Mouse (Mus musculus) ES-Bruce4 (cell line): ENCODE results near the gene Hdgfl2. TPM values are rescaled to one million over a fixed set of nuclear protein-coding genes. Genes with fewer than 3 reads are reported as not detected.
"Not testable (repeated sequence)": the region's sequence is repeated elsewhere in the genome, so short reads cannot be mapped to it uniquely, and the experiment has no call there.

Source experiments
- H3K27ac ChIP-seq: 2 replicates; pipeline ENCODE4 v1.5.1; 2012; ENCODE audit warnings: low read length, inconsistent platforms; ENCODE audit not compliant: insufficient read depth
- H3K27me3 ChIP-seq: 2 replicates; pipeline ENCODE4 v1.6.1; 2012; ENCODE audit warnings: mild to moderate bottlenecking, low read length, inconsistent platforms; ENCODE audit not compliant: control insufficient read depth, poor library complexity, insufficient read depth, severe bottlenecking
- H3K36me3 ChIP-seq: 2 replicates; pipeline ENCODE4 v1.6.1; 2012; ENCODE audit warnings: inconsistent platforms, mild to moderate bottlenecking, low read length, moderate library complexity; ENCODE audit not compliant: control insufficient read depth, poor library complexity, insufficient read depth, severe bottlenecking
- H3K4me1 ChIP-seq: one replicate; pipeline ENCODE4 v1.8.1; 2011; ENCODE audit warnings: low read length; ENCODE audit not compliant: control insufficient read depth, insufficient read depth
- H3K4me3 ChIP-seq: 2 replicates; pipeline ENCODE4 v1.5.1; 2011; ENCODE audit warnings: low read depth, mild to moderate bottlenecking, low read length
- H3K9ac ChIP-seq: 2 replicates; pipeline ENCODE4 v1.6.1; 2012; ENCODE audit warnings: low read depth, mild to moderate bottlenecking, inconsistent platforms; ENCODE audit not compliant: poor library complexity, severe bottlenecking
- H3K9me3 ChIP-seq: replicated peaks from 2 replicates; pipeline ENCODE4 v1.6.1; 2012; ENCODE audit warnings: mild to moderate bottlenecking, low read length, inconsistent platforms; ENCODE audit not compliant: control insufficient read depth, poor library complexity, insufficient read depth, severe bottlenecking
- CTCF ChIP-seq: IDR thresholded peaks from one replicate; pipeline ENCODE4 v1.8.1; 2011; ENCODE audit warnings: low read depth, low read length
- EP300 ChIP-seq: IDR thresholded peaks from 2 replicates; pipeline ENCODE4 v1.6.1; 2011; ENCODE audit warnings: low read depth, low read length; ENCODE audit not compliant: insufficient read depth
- POLR2A ChIP-seq: IDR thresholded peaks from one replicate; pipeline ENCODE4 v1.8.1; 2011; ENCODE audit warnings: low read length; ENCODE audit not compliant: insufficient read depth
- polyA plus RNA-seq: library from polyadenylated mRNA; stranded (reverse); fragments of >200 nt; gene quantifications from 2 replicates; pipeline ENCODE4 v1.2.4, GENCODE M21; 2011; ENCODE audit warnings: low read depth; ENCODE audit not compliant: missing spikeins, insufficient read depth, insufficient read length

Hdgfl2 gene
- polyA plus RNA-seq, 1 experiment = 77.5 TPM

- Histone ChIP-seq H3K27me3 (no peaks in the 10 kb centered on the region), H3K4me1 (no peaks in the 10 kb centered on the region), H3K36me3 (peaks cover 57% of the 10 kb centered on the region), H3K9me3 (no peaks in the 10 kb centered on the region), H3K4me3 (no peak overlapping the region), H3K27ac (no peak overlapping the region), H3K9ac (no peak overlapping the region)
- TF ChIP-seq POLR2A = no peak
- TF ChIP-seq EP300 = no peak
- no peak for TF ChIP-seq CTCF
Observed at GRCm38 (mm10) chr17:56055945-56056678, 23.3 kb upstream of the Hdgfl2 start.

- H3K4me3 ChIP-seq = no peak overlapping the region
- no peaks in the 10 kb centered on the region for H3K4me1 ChIP-seq
- no peaks in the 10 kb centered on the region for H3K27me3 ChIP-seq
- H3K9me3 ChIP-seq = no peaks in the 10 kb centered on the region
- TF ChIP-seq EP300 (no peak), CTCF (no peak), POLR2A (no peak)
- no peak overlapping the region for H3K9ac ChIP-seq
- H3K36me3 ChIP-seq = peaks cover 62% of the 10 kb centered on the region
- no peak overlapping the region for H3K27ac ChIP-seq
Observed at GRCm38 (mm10) chr17:56057381-56058120, 21.9 kb upstream of the Hdgfl2 start.

GRCm38 (mm10) chr17:56062081-56062480, 17.4 kb upstream of the Hdgfl2 start:
- Histone ChIP-seq H3K9ac (no peak overlapping the region), H3K4me1 (no peaks in the 10 kb centered on the region), H3K27me3 (no peaks in the 10 kb centered on the region), H3K9me3 (no peaks in the 10 kb centered on the region), H3K27ac (no peak overlapping the region), H3K4me3 (no peak overlapping the region), H3K36me3 (peaks cover 85% of the 10 kb centered on the region)
- TF ChIP-seq POLR2A = no peak
- TF ChIP-seq EP300 = no peak
- no peak for TF ChIP-seq CTCF

GRCm38 (mm10) chr17:56065715-56066114, 13.7 kb upstream of the Hdgfl2 start:
- not testable (repeated sequence) for H3K27ac ChIP-seq, H3K4me3 ChIP-seq, H3K9ac ChIP-seq, H3K4me1 ChIP-seq, H3K27me3 ChIP-seq, H3K9me3 ChIP-seq
- H3K36me3 ChIP-seq = peaks cover 69% of the 10 kb centered on the region

- no peaks in the 10 kb centered on the region for H3K27me3 ChIP-seq
- no peak overlapping the region for H3K4me3 ChIP-seq
- no peak for TF ChIP-seq POLR2A
- TF ChIP-seq CTCF = no peak
- no peak for TF ChIP-seq EP300
- H3K9ac ChIP-seq = no peak overlapping the region
- no peaks in the 10 kb centered on the region for H3K4me1 ChIP-seq
- H3K9me3 ChIP-seq = no peaks in the 10 kb centered on the region
- H3K36me3 ChIP-seq = peaks cover 61% of the 10 kb centered on the region
- H3K27ac ChIP-seq = no peak overlapping the region
Observed at GRCm38 (mm10) chr17:56066451-56066850, 13.0 kb upstream of the Hdgfl2 start.

GRCm38 (mm10) chr17:56069066-56069465, 10.4 kb upstream of the Hdgfl2 start:
- H3K9ac ChIP-seq = peak overlapping the region; percentile 19
- no peak for TF ChIP-seq POLR2A
- no peak for TF ChIP-seq CTCF
- no peak for TF ChIP-seq EP300
- H3K27ac ChIP-seq = no peak overlapping the region
- no peaks in the 10 kb centered on the region for H3K9me3 ChIP-seq
- no peaks in the 10 kb centered on the region for H3K27me3 ChIP-seq
- H3K36me3 ChIP-seq = peaks cover 42% of the 10 kb centered on the region
- H3K4me1 ChIP-seq = no peaks in the 10 kb centered on the region
- H3K4me3 ChIP-seq = peak overlapping the region; percentile 7; the same call in 1 of the 2 replicates
